Mouse (Mus musculus) granulocyte monocyte progenitor cell, adult 5-6 weeks (primary cell): ENCODE results near the gene Olfr378. TPM values are rescaled to one million over a fixed set of nuclear protein-coding genes. Genes with fewer than 3 reads are reported as not detected.

Experiments used
- ATAC-seq: replicated peaks from 2 replicates; pipeline ENCODE4 v1.8.0; 2016; ENCODE audit warnings: mild to moderate bottlenecking, moderate TSS enrichment, inconsistent platforms; ENCODE audit not compliant: poor library complexity, severe bottlenecking
- total RNA-seq, 2 experiments: library from RNA; stranded (forward) in 1 of 2; stranded (reverse) in 1 of 2; fragments of 200-712, 200-1000 nt in 1 of 2; fragments of >200 nt in 1 of 2; fragmentation: Nextera tagmentation in 1 of 2; gene quantifications; 2 replicates each; pipeline ENCODE4 v1.2.3; 2014 to 2017

Gene Olfr378
- total RNA-seq (2014; fragmentation: Nextera tagmentation) (not detected in 2 replicates), total RNA-seq (2017) (not detected in 2 replicates)

- no peak for ATAC-seq
These were observed at the start of gene Olfr378 for GRCm38 (mm10) chr11:73428377-73428776. TSS of gene Olfr378 (minus strand) at chr11:73428477.

GRCm38 (mm10) chr11:73457408-73457807 is 29.1 kb upstream of the Olfr378 start, which contains the start of gene Olfr380:
TSS of gene Olfr380 (minus strand) at chr11:73457508.
- ATAC-seq, result no peak

- no peak for ATAC-seq
These were observed 28.8 kb downstream of the Olfr378 start, which contains the start of gene Olfr1 for GRCm38 (mm10) chr11:73399514-73399913. TSS of gene Olfr1 (minus strand) at chr11:73399614.

DNA sequence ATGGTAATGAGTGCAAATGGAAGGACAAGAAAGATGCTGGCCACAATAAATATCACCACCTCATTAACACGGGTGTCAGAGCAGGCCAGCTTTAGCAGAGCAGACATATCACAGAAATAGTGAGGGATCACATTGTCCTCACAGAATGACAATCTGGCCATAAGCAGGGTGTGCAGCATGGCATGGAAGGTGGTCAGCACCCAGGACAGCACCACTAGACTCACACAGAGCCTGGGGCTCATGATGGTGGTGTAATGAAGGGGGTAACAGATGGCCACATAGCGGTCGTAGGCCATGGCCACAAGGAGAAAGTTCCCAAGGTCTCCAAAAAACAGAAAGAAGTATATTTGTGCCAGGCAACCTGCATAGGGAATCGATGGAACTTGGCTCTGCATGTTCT is 32.9 kb downstream of the Olfr378 start:
- no peak for ATAC-seq

Other genes with a start within 250 kb of the Olfr378 start
- 24.7 and 26.8 TPM in 2 replicates for gene Ctns, start 229.4 kb downstream of the Olfr378 start, total RNA-seq (2014; fragmentation: Nextera tagmentation)
- gene Ctns, start 229.4 kb downstream of the Olfr378 start, total RNA-seq (2017), result 15.6 and 17.5 TPM in 2 replicates
- gene Shpk, start 229.0 kb downstream of the Olfr378 start, total RNA-seq (2014; fragmentation: Nextera tagmentation), result 1.8 and 1.9 TPM in 2 replicates
- 1.8 and 3.1 TPM in 2 replicates for gene Shpk, start 229.0 kb downstream of the Olfr378 start, total RNA-seq (2017)
- not detected in 2 replicates for gene Trpv1, start 194.2 kb downstream of the Olfr378 start, total RNA-seq (2014; fragmentation: Nextera tagmentation)
- not detected in 2 replicates for gene Trpv1, start 194.2 kb downstream of the Olfr378 start, total RNA-seq (2017)
- not detected in 2 replicates for gene Trpv3, start 161.1 kb downstream of the Olfr378 start, total RNA-seq (2014; fragmentation: Nextera tagmentation)
- not detected in 2 replicates for gene Trpv3, start 161.1 kb downstream of the Olfr378 start, total RNA-seq (2017)
- gene Aspa, start 98.9 kb downstream of the Olfr378 start, total RNA-seq (2014; fragmentation: Nextera tagmentation), result not detected in 2 replicates
- 0.62 and 1.9 TPM in 2 replicates for gene Aspa, start 98.9 kb downstream of the Olfr378 start, total RNA-seq (2017)
- gene Gm49340, start 98.7 kb downstream of the Olfr378 start, total RNA-seq (2014; fragmentation: Nextera tagmentation), result not detected in 2 replicates
- not detected in 2 replicates for gene Gm49340, start 98.7 kb downstream of the Olfr378 start, total RNA-seq (2017)
- gene Spata22, start 98.7 kb downstream of the Olfr378 start, total RNA-seq (2014; fragmentation: Nextera tagmentation), result not detected in 2 replicates
- not detected in 2 replicates for gene Spata22, start 98.7 kb downstream of the Olfr378 start, total RNA-seq (2017)
- not detected in 2 replicates for gene Olfr20, start 77.7 kb downstream of the Olfr378 start, total RNA-seq (2014; fragmentation: Nextera tagmentation)
- gene Olfr20, start 77.7 kb downstream of the Olfr378 start, total RNA-seq (2017), result not detected in 2 replicates
- not detected in 2 replicates for gene Olfr376, start 57.2 kb downstream of the Olfr378 start, total RNA-seq (2014; fragmentation: Nextera tagmentation)
- gene Olfr376, start 57.2 kb downstream of the Olfr378 start, total RNA-seq (2017), result not detected in 2 replicates
- gene Olfr1, start 28.9 kb downstream of the Olfr378 start, total RNA-seq (2014; fragmentation: Nextera tagmentation), result not detected in 2 replicates
- not detected in 2 replicates for gene Olfr1, start 28.9 kb downstream of the Olfr378 start, total RNA-seq (2017)
- gene Olfr380, start 29.0 kb upstream of the Olfr378 start, total RNA-seq (2014; fragmentation: Nextera tagmentation), result not detected in 2 replicates
- not detected in 2 replicates for gene Olfr380, start 29.0 kb upstream of the Olfr378 start, total RNA-seq (2017)
- not detected in 2 replicates for gene Olfr381, start 63.1 kb upstream of the Olfr378 start, total RNA-seq (2014; fragmentation: Nextera tagmentation)
- not detected in 2 replicates for gene Olfr381, start 63.1 kb upstream of the Olfr378 start, total RNA-seq (2017)
- gene Olfr382, start 88.7 kb upstream of the Olfr378 start, total RNA-seq (2014; fragmentation: Nextera tagmentation), result not detected in 2 replicates
- not detected in 2 replicates for gene Olfr382, start 88.7 kb upstream of the Olfr378 start, total RNA-seq (2017)
- gene Olfr385, start 164.5 kb upstream of the Olfr378 start, total RNA-seq (2014; fragmentation: Nextera tagmentation), result not detected in 2 replicates
- not detected in 2 replicates for gene Olfr385, start 164.5 kb upstream of the Olfr378 start, total RNA-seq (2017)
- not detected in 2 replicates for gene Olfr384, start 170.1 kb upstream of the Olfr378 start, total RNA-seq (2014; fragmentation: Nextera tagmentation)
- not detected in 2 replicates for gene Olfr384, start 170.1 kb upstream of the Olfr378 start, total RNA-seq (2017)